Mouse (Mus musculus): Measurements from ENCODE around the gene Fbxl19. TPM values are rescaled to one million over a fixed set of nuclear protein-coding genes. Genes with fewer than 3 reads are reported as not detected.
"Not testable (repeated sequence)": the region's sequence is repeated elsewhere in the genome, so short reads cannot be mapped to it uniquely, and the experiment has no call there.

Fbxl19 gene
- polyA plus RNA-seq, 1 experiment from 2014 or later, result 1.7 TPM

- no peak for DNase-seq (ENCODE audit: low spot score)
Measured at GRCm38 (mm10) chr7:127767671-127768345, 23.5 kb downstream of the Fbxl19 start.

- DNase-seq (ENCODE audit: low spot score), result peak; percentile 41
Measured at GRCm38 (mm10) chr7:127768346-127768996, 24.1 kb downstream of the Fbxl19 start.

- peak; percentile 68 for DNase-seq (ENCODE audit: low spot score)
Measured at GRCm38 (mm10) chr7:127768997-127769593, 24.8 kb downstream of the Fbxl19 start.

GRCm38 (mm10) chr7:127769651-127770038 lies 25.3 kb downstream of the Fbxl19 start, which contains the start of gene Orai3:
Orai3 (plus strand) TSS chr7:127769815.
- DNase-seq (ENCODE audit: low spot score), result peak; percentile 50

DNA sequence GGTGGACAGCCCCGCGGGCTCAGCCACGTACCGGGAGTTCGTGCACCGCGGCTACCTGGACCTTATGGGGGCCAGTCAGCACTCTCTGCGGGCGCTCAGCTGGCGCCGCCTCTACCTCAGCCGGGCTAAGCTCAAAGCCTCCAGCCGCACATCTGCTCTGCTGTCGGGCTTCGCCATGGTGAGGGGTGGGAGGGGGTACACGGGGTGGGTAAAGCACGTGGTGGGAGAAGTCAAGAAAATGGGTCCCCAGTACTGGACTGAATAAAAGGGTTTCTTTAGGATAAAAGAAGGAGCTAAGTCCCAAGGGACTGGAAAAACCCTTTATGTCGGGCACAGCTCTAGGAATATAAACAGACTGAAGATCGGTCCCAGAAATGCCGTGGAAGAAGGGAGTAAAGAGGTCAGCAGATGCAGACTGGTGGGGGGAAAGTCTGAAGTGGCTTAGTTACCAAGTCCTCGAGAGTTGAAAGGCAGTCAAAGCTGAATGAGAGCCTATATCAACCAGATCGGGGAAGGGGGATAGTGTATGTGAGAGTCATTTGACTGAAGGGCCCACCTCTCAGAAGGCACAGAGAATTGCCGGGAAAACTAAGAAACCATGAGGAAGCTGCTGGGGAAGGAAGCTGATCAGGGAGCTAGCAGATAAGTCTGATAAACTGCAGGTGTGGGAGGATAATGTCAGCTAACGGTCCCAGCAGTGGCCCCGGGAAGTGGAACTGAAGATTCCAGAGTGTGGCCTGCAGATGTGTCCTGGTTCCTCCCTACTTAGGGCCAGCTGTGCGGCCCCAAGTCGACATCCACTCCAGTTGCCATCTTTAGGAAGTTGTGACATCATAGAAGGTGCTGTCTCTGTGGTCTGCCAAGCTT lies 25.9 kb downstream of the Fbxl19 start:
- peak; percentile 45 for DNase-seq (ENCODE audit: low spot score)

- peak; percentile 57 for DNase-seq (ENCODE audit: low spot score)
Measured at GRCm38 (mm10) chr7:127771262-127771661, 26.9 kb downstream of the Fbxl19 start.

DNA sequence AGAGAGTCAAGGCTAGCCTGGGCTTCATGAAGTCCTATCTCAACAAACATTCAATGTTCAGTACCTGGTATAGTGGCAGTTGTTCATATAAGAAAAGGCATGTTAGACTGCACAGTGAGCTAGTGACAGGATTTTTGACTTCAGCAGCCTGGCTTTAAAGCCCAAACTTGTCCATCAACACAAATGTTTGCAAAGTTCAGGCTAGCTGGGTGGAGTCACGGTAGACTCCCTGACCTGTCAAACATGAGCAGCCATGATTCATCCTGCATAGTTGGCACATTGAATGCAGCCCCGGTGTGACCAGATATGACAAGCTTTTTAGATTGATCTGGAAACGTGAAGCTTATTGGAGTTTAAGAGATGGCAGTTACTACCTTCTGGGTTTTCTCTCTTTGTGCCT lies 27.7 kb downstream of the Fbxl19 start:
- DNase-seq (ENCODE audit: low spot score), result no peak

GRCm38 (mm10) chr7:127772557-127772956 lies 28.2 kb downstream of the Fbxl19 start:
- DNase-seq (ENCODE audit: low spot score), result no peak

DNA sequence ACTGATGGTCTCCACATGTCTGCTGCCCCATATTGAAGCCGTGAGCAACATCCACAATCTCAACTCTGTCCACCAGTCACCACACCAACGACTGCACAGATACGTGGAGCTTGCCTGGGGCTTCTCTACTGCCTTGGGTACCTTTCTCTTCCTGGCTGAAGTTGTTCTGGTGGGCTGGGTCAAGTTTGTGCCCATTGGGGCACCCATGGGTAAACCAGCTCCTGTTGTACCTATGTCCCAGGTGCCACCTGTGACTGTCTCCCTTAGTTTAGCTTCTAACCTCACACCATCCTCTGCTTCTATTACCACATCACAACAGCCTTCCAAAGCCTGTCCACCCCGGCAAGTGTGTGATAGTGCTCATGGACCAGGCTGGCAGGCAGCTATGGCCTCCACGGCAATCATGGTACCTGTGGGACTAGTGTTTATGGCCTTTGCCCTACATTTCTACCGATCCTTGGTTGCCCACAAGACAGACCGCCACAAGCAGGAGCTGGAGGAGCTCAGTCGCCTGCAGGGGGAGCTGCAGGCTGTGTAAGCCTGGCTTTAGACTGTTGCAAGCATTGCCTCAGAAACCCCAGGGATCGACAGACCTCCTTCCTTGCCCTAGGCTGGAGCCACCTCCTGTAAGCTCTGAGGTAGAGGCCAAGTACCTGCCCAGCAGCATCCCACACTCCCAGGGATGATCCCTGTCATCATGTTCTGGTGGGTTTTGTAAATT lies 29.5 kb downstream of the Fbxl19 start:
- peak; percentile 85 for DNase-seq (ENCODE audit: low spot score)

GRCm38 (mm10) chr7:127775837-127776236 lies 31.5 kb downstream of the Fbxl19 start:
- not testable (repeated sequence) for DNase-seq (ENCODE audit: low spot score)

GRCm38 (mm10) chr7:127776426-127776825 lies 32.1 kb downstream of the Fbxl19 start, which contains the start of gene Setd1a:
Setd1a (plus strand) TSS chr7:127776670.
- peak; percentile 80 for DNase-seq (ENCODE audit: low spot score)

- DNase-seq (ENCODE audit: low spot score), result peak; percentile 97
Measured at GRCm38 (mm10) chr7:127776878-127777473, 32.6 kb downstream of the Fbxl19 start.

DNA sequence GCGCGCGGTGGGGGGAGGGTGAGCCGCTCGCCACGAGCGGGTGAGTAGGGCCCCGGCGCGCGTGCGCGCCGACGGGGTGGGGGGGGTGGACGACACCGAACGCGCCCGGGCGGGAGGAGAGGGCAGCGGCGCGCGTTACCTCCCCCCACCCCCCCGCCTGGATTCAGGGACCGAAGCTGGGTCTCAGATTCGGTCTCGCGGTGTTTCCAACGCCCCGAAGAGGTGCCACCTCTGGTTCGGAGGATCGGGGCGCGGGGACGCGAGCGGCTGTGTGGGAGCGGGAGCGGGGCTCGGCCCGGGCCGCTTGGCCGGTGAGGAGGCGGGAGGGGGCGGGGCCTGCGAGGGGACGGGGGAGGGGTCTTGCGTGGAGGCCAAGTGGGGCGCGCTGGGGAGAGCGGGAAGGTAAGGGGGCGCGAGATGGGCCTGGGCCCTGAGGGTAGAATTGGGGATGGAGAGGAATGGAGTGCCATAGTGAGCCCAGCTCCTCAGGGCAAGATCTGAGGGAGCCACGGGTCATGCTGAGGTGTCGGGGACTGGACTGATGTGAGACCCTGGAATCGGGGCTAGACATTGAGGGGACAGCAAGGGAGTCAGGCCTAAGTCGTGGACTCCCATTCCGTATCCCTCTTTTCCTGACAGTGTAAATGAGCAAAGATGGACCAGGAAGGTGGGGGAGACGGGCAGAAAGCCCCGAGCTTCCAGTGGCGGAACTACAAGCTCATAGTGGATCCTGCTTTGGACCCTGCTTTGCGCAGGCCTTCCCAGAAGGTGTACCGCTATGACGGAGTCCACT lies 33.3 kb downstream of the Fbxl19 start:
- DNase-seq (ENCODE audit: low spot score), result no peak

DNA sequence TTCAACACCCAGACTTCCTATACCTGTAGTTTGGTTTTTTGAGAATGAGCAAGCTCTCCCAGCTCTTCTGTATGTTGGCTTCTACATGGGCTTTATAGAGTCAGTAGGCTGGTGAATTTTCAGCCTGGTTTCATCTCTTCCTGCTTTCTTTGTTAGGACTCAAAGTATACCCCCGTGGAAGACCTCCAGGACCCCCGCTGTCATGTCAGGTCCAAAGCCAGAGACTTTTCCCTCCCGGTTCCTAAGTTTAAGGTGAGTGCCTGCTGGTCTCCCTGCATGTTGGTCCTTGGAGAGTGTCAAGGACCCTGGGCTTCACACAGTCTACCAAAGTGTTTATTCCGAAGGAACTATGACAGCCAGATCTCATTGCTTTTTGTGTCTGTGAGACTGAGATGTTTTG lies 34.0 kb downstream of the Fbxl19 start:
- DNase-seq (ENCODE audit: low spot score), result no peak

DNA sequence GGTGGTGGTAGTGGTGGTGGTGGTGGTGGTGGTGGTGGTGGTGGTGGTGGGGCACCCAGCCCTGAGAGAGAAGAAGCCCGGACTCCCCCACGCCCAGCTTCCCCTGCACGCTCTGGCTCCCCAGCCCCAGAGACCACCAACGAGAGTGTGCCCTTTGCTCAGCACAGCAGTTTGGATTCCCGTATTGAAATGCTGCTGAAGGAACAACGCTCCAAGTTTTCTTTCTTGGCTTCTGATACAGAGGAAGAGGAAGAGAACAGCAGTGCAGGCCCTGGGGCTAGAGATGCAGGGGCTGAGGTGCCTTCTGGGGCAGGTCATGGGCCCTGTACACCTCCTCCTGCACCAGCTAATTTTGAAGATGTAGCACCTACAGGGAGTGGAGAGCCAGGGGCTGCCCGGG lies 41.0 kb downstream of the Fbxl19 start, which contains the start of gene Gm49388:
TSS of gene Gm49388 (plus strand) at position 301 of the 400 bp plus-strand sequence.
- DNase-seq (ENCODE audit: low spot score), result no peak

DNA sequence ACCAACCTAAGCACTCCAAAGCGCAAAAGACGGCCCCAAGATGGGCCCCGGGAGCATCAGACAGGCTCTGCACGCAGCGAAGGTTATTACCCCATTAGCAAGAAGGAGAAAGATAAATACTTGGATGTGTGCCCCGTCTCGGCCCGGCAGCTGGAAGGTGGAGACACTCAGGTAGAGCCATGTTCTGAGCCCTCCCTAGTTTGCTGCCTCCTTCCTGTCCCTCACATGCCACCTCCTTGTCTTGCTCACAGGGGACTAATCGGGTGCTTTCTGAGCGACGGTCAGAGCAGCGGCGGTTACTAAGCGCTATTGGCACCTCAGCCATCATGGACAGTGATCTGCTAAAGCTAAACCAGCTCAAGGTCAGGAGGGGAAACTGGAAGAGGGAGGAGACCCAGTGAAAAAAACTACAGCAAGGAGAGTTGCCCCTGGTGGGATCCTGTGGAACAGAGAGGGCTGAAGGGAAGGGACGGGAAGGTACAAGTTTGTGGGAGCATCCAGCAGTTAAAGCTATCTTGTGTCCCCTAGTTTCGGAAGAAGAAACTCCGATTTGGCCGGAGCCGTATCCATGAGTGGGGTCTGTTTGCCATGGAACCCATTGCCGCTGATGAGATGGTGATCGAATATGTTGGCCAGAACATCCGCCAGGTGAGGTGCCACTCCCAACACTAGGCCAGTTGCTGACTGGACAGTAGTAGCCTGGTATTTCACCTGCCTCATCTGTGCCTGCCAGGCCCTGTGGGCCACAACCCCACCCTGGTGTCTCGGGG lies 52.9 kb downstream of the Fbxl19 start:
- DNase-seq (ENCODE audit: low spot score), result no peak

DNA sequence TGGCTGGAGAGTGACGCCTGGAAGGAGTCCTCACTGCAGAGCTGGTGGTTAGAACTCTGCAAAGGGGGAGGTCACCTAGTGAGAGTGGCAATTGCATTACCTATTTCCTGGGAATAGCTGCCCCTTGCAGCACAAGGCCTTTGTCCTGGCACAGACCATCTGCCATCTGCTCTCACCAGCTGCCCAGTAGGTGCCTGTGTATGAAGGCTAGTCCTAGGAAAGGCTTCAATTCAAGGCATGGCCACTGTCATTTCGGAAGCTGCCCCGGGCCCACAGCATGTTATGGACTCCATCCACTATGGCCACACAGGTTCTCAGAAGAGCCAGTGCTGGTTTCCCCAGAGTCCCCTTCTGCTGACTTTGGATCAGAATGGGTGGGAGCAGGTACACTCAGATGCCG lies 54.2 kb downstream of the Fbxl19 start:
- no peak for DNase-seq (ENCODE audit: low spot score)

- no peak for DNase-seq (ENCODE audit: low spot score)
Measured at GRCm38 (mm10) chr7:127799211-127799610, 54.9 kb downstream of the Fbxl19 start.

DNA sequence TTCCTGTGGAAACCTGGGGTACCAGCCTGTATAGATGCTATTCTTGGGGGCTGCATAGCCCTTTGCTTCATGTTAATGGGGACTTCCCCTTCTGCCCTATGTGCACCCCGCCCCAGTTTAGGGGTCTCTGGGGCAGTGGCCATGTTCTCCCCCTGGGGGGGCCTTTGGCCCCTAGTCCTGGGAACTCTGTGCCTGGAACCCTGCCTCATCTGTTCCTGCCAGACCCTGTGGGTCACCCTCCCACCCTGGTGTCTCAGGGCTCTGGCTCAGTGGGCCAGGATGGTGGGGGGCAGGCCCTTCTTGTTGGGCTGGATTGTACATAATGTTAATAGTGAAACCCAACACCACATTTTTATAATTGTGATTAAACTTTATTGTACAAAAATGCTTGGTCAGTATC lies 55.4 kb downstream of the Fbxl19 start:
- DNase-seq (ENCODE audit: low spot score), result no peak
